Mouse (Mus musculus) MN1 (cell line): ENCODE results near the gene Cox6a1.
"Not testable (repeated sequence)": the region's sequence is repeated elsewhere in the genome, so short reads cannot be mapped to it uniquely, and the experiment has no call there.

Experiments used
- DNase-seq: peaks from one replicate; pipeline ENCODE4 v3.0.0-alpha.2; 2016; ENCODE audit warnings: low spot score

The Cox6a1 gene

DNA sequence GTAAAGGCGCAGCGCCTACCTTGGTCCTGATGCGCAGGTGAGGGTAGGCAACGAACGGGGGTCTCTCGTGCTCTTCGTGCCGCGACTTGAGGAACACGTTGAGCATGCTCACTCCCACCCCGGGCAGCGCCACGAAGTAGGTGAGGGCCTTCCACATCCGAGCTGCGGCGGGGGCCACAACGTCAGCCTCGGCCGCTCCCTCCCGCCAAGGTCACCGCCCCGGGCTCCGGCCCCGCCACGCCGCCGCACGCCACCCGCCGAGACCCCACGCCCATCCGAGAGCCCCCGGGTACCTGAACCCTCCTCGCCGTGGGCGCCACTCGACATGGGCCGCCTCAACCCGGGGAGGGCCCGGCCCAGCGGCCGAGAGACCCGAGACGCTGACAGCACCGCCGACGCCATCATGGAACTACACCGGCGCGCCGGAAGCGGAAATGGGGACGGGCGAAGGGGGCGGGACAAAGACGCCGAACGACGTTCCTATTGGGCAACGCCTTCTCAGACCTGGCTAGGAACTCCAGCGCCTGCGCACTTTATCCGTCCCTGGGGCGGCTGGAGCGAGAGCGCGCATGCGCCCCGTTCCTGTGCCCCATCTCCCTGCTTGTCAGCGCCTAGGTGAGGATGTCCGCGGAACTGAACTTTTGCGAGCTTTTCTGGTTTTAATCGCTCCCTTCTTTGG is at the start of gene Cox6a1:
Cox6a1 (minus strand) TSS at position 436 of the 679 bp plus-strand sequence.
- peak; percentile 98 for DNase-seq

- DNase-seq = no peak
Observed at GRCm38 (mm10) chr5:115397839-115398780, 49.3 kb upstream of the Cox6a1 start.

GRCm38 (mm10) chr5:115396654-115397053 is 47.9 kb upstream of the Cox6a1 start:
- no peak for DNase-seq

DNA sequence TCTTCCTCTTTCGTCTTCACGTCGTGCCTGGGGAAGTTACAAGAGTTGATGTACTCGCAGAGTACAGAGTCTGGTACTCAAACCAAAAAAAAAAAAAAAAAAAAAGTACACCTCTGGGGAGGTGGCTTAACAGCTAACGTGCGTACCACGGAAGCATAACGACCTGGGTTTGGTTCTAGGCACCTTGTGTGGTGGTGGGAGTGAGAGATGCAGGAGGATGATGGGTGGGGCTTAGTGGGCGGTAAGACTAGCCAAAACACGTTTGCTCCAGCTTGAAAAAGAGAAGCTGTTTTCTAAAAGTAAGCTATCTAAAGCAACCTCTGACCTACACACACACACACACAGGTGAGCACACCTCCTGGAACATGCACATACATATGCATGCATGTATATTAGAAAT is 46.1 kb upstream of the Cox6a1 start:
- DNase-seq = no peak

DNA sequence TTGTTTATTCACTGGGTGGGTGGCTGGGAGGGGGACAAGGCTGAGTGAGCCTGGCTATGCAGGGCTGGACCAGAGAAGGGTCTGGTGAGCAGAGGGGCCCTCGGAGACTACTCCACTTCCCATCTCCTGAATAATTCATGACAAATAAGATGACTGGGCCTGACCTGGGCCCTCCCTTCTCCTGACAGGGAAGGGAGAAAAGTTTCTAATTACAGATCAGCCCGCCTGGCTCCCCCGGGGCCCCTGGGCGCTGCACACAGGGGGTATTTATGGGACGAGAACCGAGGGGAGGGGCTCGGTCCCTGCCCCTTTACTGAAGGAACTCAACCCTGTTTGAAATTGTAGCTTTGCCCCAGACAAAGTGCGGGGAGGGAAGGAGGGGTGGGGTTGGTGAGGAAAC is 45.4 kb upstream of the Cox6a1 start:
- DNase-seq = no peak

GRCm38 (mm10) chr5:115392969-115393368 is 44.2 kb upstream of the Cox6a1 start:
- DNase-seq = no peak

DNA sequence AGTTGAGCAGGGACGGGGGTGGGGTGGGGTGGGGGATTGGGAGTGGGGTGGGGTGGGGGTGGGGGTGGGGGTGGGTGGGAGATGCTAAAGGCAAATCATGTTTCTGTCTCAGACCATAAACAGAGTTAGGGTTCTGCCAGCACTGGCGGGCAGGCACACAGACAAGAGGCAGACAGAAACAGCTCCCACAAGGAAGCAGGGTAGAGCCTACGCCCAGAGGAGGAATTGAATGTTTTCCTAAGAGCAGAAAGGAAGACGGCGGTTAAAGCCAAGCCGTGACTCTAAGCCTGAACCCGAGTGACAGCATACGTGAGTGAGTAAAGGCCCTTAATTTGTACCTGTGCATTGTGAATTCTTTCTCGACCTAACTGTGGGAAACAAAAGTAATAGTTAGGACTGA is 43.2 kb upstream of the Cox6a1 start:
- DNase-seq = no peak

- DNase-seq = not testable (repeated sequence)
Observed at GRCm38 (mm10) chr5:115378882-115379281, 30.1 kb upstream of the Cox6a1 start.

DNA sequence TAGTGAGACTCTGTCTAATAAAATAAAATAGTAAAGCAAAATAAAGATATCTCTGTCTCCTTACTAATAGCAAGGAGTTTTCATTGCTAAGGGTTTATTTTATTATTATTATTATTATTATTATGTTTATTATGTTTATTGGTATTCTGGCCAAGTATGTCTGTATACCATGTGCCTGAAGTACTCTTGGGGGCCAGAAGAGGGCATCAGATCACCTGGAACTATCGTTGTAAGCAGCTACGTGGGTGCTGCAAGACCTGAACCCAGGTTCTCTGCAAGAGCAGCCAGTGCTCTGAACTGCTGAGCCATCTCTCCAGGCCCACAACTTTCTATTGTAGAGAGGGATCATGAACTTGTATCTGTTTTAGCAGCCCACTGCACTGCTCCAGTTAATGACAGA is 26.7 kb upstream of the Cox6a1 start:
- no peak for DNase-seq

DNA sequence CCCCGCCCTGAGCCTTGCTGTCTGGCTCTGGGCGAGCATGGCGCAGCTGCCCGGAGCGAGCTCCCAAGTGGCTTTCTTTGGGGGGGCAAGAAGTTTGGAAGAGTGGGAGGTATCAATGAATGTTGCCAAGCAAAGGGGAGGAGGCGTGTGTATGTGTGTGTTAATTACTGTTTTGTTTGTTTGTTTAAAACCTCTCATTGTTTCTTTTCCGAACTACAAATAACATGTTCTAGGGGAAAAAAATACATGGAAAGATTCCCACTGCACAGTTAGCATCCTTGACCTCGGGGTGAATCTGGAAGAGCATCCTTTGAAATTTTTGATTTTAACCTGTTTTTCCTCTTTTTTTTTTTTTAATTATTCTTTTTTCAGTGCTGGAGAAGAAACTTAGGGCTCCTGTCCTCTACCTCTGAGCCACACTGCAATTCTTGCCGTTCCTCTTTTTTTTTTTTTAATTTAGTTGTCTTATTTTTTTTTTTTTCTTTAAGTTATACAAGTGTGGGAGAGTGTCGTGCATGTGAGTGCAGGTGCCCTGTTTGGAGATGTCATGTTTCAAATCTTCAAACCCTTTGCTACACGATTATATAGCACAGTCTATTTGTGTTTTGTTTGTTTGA is 25.5 kb upstream of the Cox6a1 start:
- DNase-seq = no peak

GRCm38 (mm10) chr5:115373441-115374203 is 24.8 kb upstream of the Cox6a1 start:
- DNase-seq = no peak

DNA sequence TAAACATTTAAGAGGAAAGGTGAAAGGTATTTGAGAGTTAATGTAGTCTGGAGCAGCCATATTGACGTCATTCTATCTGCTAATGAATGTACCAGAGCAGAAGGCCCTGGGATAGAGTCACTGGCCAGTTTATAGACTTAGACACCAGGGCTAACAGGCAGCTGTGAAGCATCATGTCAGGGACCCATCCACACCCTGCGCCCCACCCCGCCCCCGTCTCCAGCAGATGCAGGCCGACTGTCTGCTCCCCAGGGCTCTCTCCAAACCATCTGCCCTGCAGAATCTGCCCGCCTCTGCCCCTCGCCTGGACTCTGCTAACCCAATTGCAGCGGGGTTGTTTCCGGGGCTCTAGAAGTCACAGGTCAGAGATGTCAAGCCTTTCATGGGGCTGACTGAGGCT is 23.0 kb upstream of the Cox6a1 start:
- peak; percentile 89 for DNase-seq

GRCm38 (mm10) chr5:115364782-115365181 is 16.0 kb upstream of the Cox6a1 start:
- DNase-seq = no peak

- DNase-seq = no peak
Observed at GRCm38 (mm10) chr5:115362819-115363714, 14.3 kb upstream of the Cox6a1 start.

DNA sequence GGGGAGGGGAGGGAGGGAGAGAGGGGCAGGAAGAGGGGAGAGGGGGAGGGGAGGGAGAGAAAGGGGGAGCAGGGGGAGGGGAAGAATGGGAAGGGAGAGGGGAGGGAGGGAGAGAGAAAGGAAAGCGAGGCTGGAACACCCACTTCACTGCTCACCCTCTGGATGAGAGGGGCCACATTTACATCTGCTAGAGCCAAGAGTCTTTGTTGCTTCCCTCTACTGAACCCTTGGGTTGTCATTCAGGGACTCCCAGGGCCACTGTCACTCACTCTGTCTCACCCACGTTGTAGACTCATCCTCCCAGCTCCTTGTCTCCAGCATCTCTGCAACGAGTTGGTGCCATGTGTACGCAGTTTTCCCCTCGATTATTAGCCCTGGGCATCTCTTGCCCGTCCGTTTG is 13.4 kb upstream of the Cox6a1 start:
- DNase-seq = no peak

GRCm38 (mm10) chr5:115359851-115360372 is 11.1 kb upstream of the Cox6a1 start:
- no peak for DNase-seq

DNA sequence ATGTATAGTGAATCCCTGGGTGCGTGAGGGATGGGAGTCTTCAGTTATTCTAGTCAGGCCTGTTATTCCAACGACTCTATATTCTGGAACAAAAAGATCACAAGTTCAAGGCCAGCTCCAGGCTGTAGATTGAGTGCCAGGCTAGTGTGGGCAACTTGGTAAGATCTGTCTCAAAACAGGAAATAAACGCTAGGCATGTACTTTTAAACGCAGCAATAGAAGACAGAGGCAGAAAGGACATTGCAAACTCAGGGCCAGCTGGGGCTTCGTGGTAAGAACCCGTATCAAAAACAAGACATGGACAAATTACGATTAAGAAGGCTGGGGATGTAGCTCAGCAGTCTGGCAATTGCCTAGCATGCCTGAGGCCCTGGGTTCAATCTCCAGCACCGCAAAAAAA is 10.7 kb upstream of the Cox6a1 start:
- no peak for DNase-seq

DNA sequence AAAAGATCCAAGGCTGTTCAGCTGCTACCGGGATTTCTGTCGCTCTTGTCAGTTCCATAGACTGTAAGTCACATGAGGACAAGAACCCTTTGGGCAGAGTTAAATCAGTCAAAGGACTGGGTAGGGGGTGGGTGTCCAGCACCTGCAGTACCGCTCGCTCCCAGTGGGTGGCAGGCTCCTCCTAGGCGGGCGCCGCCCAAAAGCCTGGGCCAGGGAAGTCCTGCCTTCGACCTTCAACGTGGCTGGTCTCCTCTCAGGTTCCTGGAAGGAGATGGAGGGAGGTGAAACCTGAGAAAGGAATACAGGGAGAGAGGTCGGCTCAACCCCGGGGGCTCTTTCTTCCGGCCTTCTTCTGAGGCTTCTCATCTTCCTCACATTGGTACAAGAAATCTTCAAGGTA is 10.1 kb upstream of the Cox6a1 start:
- peak; percentile 85 for DNase-seq

DNA sequence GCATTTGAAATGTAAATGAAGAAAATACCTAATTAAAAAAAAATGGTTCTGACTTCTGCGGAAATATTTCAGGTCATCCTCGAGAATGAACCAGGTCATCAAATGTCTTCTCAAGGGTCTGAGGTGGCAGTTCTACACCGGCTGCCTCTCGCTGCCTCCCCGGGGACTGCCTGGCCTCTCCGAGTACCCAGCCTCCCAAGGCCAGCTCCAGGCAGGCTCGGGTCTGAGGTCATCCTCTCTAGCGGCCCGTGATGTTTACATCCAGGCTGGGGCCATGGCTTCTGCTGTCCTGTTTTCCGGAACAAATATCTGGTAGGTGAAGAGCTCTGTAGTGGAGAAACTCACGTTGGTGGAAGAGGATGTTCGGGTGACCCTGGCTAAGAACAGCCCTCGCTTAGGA is 6.3 kb upstream of the Cox6a1 start:
- DNase-seq = no peak

GRCm38 (mm10) chr5:115351348-115351747 is 2.6 kb upstream of the Cox6a1 start:
- no peak for DNase-seq

DNA sequence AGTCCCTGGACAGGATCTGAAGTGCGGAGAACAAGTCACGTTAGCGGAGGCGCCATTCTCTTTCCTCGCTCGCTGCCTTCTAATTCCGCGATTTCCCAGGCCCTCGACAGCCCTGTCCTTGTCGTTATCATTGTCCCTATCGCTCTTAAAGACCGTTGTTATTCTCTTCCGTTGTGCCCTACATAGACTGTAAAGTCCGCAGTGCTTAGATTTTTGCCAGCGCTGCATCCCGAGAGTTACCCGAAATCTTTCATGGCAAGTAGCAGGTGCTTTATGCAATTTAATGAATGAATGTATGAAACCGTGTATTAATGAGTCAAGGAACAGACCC is 409 bp upstream of the Cox6a1 start:
- no peak for DNase-seq
